Mouse (Mus musculus): Measurements from ENCODE around the gene Slc25a31. TPM values are rescaled to one million over a fixed set of nuclear protein-coding genes. Genes with fewer than 3 reads are reported as not detected.

Gene Slc25a31
- polyA plus RNA-seq, 1 experiment: 0.18 TPM

DNA sequence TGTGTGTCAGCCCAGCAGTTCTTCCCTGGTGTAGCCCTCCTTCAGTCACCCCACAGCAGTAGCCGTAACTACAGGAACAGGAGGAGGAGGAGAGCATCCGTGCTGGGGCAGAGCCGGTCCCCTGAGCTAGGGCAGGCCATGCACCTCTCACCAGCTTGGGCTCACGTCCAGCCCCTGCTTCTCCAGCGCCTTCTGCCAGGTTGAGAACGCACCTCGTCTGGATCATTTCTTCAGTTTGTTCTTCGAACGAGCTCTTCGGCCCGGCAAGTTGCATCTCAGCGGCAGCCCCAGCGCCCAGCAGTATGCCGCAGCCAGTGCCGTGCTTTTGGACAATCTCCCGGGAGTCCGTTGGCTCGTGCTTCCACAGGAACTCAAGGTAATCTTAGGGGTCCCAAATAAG is 25.5 kb upstream of the Slc25a31 start:
- WGBS: 89% methylated on average over 18 of the region's 18 CpGs
- Histone ChIP-seq H3K4me3 (replicated peaks; ENCODE audit: extremely low read depth, low read depth, low read length) (no peak overlapping the region), H3K4me1 (ENCODE audit: control insufficient read depth, insufficient read depth, low read length) (no peaks in the 10 kb centered on the region)
- DNase-seq: no peak
- TF ChIP-seq POLR2A (IDR thresholded peaks at IDR 0.05; ENCODE audit: borderline replicate concordance, extremely low read depth, low read depth, low read length) (no peak), CTCF (IDR thresholded peaks at IDR 0.05; ENCODE audit: insufficient read depth, low read length) (no peak)

DNA sequence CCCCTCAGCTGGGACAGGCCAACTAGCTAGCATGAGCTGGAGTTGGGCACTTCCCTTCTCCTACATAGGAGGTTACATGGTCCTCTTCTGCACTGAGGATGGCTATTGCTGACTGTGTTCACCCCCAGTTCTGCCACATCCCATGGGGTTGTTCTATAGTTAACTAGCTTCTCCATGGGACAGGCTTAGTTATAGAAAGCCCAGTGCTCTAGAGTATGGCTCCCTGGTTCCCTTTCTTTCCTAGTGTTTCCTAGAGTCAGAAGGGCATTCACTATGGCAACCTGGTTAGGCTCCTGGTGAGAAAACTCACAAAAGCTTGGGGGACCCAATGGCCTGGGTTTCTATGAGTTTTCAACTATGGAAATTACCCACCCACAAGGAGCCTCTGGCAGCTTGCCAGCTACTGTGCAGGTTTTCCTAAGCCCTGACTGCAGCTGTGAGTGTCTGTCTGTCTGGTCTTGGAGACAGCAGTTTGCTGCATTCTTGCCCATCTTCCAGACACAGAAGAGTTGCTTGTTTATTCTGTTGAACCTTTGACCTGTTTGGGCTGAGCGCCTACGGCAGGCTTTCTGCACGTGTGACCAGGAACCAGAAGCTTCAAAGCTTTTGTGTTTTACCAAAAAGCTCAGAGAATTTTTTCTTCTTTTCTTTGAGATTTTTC is 22.7 kb upstream of the Slc25a31 start:
- DNase-seq: no peak

DNA sequence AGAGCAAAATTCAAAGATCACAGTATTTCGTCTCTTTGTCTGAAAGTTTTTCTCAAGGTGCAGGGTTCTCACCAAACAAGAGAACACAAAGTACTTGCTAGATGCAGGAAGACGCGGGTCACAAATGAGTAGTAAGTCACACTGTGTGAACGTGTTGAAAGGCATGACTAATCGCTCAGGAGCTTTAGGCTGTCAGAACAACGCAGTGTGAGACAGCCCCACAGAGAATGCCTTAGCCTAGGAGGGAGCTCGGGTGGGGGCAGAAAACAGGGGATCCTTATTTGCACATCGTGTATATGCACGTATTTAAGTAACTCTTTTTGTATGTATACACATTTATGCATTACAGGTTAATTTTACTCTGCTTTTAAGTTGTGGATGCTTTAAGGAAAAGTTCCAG is 21.8 kb upstream of the Slc25a31 start:
- no peak for TF ChIP-seq CTCF (IDR thresholded peaks at IDR 0.05; ENCODE audit: insufficient read depth, low read length)
- no peak for TF ChIP-seq POLR2A (IDR thresholded peaks at IDR 0.05; ENCODE audit: borderline replicate concordance, extremely low read depth, low read depth, low read length)
- Histone ChIP-seq H3K4me3 (replicated peaks; ENCODE audit: extremely low read depth, low read depth, low read length) (no peak overlapping the region), H3K4me1 (ENCODE audit: control insufficient read depth, insufficient read depth, low read length) (no peaks in the 10 kb centered on the region)
- no peak for DNase-seq
- 73% methylated on average over 9 of the region's 9 CpGs for WGBS

More for the DNA sequence above, 22.7 kb upstream of the Slc25a31 start:
- Histone ChIP-seq H3K4me1 (ENCODE audit: control insufficient read depth, insufficient read depth, low read length) (no peaks in the 10 kb centered on the region), H3K4me3 (replicated peaks; ENCODE audit: extremely low read depth, low read depth, low read length) (no peak overlapping the region)
- TF ChIP-seq CTCF (IDR thresholded peaks at IDR 0.05; ENCODE audit: insufficient read depth, low read length): no peak
- TF ChIP-seq POLR2A (IDR thresholded peaks at IDR 0.05; ENCODE audit: borderline replicate concordance, extremely low read depth, low read depth, low read length): no peak
- WGBS: 57% methylated on average over 3 of the region's 3 CpGs

DNA sequence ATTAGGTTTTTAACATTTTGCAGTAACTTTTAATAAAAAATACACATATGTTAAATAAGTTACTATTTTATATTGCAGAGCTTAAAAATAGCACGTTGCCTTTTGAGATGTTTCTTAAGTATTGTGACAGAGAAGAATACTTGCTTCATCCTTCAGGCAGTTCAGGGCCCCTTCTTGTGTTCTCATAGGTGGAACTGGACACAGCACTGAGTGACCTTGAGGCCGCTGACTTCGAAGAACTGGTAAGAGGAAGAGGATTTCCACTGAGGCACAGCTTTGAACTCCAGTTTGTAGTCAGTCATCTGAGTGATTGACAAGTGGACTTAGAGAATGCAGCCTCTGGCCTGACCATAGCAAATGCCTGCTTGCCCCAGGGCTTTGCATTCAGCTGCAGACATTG is 21.1 kb upstream of the Slc25a31 start:
- WGBS: 75% methylated on average over 3 of the region's 3 CpGs
- Histone ChIP-seq H3K4me3 (replicated peaks; ENCODE audit: extremely low read depth, low read depth, low read length) (no peak overlapping the region), H3K4me1 (ENCODE audit: control insufficient read depth, insufficient read depth, low read length) (no peaks in the 10 kb centered on the region)
- no peak for DNase-seq
- TF ChIP-seq CTCF (IDR thresholded peaks at IDR 0.05; ENCODE audit: insufficient read depth, low read length) (no peak), POLR2A (IDR thresholded peaks at IDR 0.05; ENCODE audit: borderline replicate concordance, extremely low read depth, low read depth, low read length) (no peak)

DNA sequence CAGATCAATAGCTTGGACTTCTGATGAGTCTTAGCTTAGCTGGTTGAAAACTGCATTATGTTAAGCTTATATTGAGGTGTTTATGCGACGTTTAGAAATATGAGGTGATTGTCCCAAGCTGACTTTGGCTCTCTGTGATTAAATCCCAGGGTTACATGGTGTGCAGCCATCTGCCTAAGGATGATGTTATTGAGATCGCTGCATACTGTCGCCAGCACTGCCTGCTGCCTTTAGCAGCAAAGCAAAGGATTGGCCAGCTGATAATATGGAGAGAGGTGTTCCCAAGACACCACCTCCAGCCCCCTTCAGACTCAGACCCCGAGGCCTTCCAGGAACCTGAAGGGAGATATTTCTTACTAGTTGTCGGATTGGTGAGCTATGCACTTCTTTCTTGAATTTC is 17.1 kb upstream of the Slc25a31 start:
- H3K4me1 ChIP-seq (ENCODE audit: control insufficient read depth, insufficient read depth, low read length): no peaks in the 10 kb centered on the region
- no peak for TF ChIP-seq CTCF (IDR thresholded peaks at IDR 0.05; ENCODE audit: insufficient read depth, low read length)
- TF ChIP-seq POLR2A (IDR thresholded peaks at IDR 0.05; ENCODE audit: borderline replicate concordance, extremely low read depth, low read depth, low read length): no peak
- no peak for DNase-seq
- no peak overlapping the region for H3K4me3 ChIP-seq (replicated peaks; ENCODE audit: extremely low read depth, low read depth, low read length)
- 86% methylated on average over 6 of the region's 6 CpGs for WGBS

DNA sequence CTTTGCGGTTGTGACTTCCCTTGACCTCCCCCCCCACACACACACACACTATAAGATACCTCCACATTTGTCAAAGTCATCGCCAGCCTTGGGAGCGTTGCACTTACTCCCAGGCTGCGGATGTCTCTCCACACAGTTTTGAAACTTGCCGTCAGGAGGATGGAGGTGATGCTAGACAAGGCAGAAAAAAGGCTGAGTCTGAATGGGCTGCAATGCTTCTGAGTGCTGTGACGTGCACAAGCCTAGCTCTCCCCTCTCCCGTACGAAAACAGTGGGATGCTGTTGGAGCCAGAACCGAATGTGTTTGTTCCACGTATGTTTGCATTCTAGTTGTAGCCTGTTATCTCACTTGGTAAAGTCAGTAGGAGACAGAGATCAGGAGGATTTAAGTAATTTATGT is 15.2 kb upstream of the Slc25a31 start:
- Histone ChIP-seq H3K4me1 (ENCODE audit: control insufficient read depth, insufficient read depth, low read length) (no peaks in the 10 kb centered on the region), H3K4me3 (replicated peaks; ENCODE audit: extremely low read depth, low read depth, low read length) (no peak overlapping the region)
- 87% methylated on average over 10 of the region's 10 CpGs for WGBS
- no peak for TF ChIP-seq POLR2A (IDR thresholded peaks at IDR 0.05; ENCODE audit: borderline replicate concordance, extremely low read depth, low read depth, low read length)
- no peak for TF ChIP-seq CTCF (IDR thresholded peaks at IDR 0.05; ENCODE audit: insufficient read depth, low read length)
- no peak for DNase-seq

DNA sequence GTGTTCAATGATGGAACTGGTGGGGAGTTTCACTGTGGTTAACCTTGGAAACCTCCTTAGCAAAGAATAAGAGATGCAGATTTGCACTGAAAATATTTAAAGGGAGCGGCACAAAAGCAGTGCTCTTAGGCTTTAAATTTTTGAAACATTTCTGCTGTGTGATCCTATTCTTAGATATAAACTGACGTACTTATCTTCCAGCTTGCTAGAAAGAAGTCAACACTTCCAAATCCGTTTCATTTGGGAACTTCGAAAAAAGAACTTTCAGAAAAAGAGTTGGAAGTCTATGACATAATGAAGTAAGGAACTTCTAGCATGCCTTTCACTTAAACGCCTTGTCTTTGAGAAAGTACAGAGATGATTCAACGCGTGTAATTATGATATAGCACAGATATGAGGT is 14.7 kb upstream of the Slc25a31 start:
- Histone ChIP-seq H3K4me1 (ENCODE audit: control insufficient read depth, insufficient read depth, low read length) (no peaks in the 10 kb centered on the region), H3K4me3 (replicated peaks; ENCODE audit: extremely low read depth, low read depth, low read length) (no peak overlapping the region)
- no peak for DNase-seq
- no peak for TF ChIP-seq POLR2A (IDR thresholded peaks at IDR 0.05; ENCODE audit: borderline replicate concordance, extremely low read depth, low read depth, low read length)
- 67% methylated on average over 7 of the region's 7 CpGs for WGBS

DNA sequence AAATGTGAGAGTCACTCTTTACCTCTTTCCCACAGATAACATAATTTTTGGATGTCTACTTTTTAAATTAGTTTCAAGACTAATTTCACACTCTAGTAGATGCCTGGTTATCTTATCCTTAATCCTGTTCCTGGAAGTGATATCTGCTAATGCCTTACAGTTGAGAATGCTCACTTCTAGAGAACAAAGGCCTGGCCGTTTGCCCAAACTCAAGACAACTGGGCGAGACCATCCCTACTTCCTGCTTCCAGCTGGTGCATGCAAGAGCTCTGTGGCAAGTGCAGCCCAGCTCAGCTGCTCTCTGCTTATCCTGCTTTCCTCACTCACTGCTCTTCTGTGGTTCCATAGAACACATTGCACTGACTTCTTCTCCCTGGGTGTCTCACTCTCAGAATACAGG is 14.2 kb upstream of the Slc25a31 start:
- WGBS: 17% methylated on average over 2 of the region's 2 CpGs
- no peak overlapping the region for H3K4me3 ChIP-seq (replicated peaks; ENCODE audit: extremely low read depth, low read depth, low read length)
- no peak for TF ChIP-seq CTCF (IDR thresholded peaks at IDR 0.05; ENCODE audit: insufficient read depth, low read length)
- TF ChIP-seq POLR2A (IDR thresholded peaks at IDR 0.05; ENCODE audit: borderline replicate concordance, extremely low read depth, low read depth, low read length): no peak
- no peak for DNase-seq
- no peaks in the 10 kb centered on the region for H3K4me1 ChIP-seq (ENCODE audit: control insufficient read depth, insufficient read depth, low read length)

DNA sequence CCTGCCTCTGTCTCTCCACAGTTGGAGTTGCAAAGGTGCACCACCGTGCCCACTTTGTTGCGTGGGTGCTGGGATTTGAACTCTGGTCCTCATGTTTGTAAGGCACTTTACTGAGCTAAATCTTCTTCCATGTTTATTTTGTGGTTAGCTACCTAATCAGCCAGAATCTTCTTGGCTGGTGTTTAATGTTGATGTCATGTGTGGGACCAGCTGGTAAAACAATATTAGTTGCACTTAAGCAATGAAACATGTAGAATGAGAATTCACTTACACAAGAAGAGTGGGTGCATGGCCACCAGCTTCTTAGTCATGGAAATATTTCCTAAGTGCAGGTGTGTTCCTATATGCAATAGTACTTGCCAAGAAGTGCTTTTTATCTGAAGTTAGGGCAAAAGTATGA is 13.5 kb upstream of the Slc25a31 start:
- TF ChIP-seq POLR2A (IDR thresholded peaks at IDR 0.05; ENCODE audit: borderline replicate concordance, extremely low read depth, low read depth, low read length) (no peak), CTCF (IDR thresholded peaks at IDR 0.05; ENCODE audit: insufficient read depth, low read length) (no peak)
- no peaks in the 10 kb centered on the region for H3K4me1 ChIP-seq (ENCODE audit: control insufficient read depth, insufficient read depth, low read length)
- H3K4me3 ChIP-seq (replicated peaks; ENCODE audit: extremely low read depth, low read depth, low read length): no peak overlapping the region
- WGBS: 93% methylated on average over 2 of the region's 2 CpGs
- DNase-seq: no peak

DNA sequence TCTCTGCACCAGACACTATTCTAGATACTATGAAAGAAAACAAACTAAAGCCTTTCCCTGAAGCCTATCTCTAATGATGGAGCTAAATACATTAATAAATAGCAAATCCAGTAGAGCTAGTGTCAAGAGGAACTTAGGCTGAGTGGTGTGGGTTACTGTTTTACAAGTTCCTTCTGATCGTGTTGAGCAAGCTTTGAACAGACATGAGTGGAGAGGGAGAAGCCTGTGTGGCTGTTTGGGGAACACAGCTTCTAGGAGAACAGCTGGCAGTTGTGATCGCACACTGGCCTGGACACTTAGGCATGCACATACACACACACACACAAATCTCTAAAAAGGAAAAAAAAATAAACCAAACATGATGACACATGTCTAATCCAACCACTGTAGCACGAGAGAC is 9.8 kb upstream of the Slc25a31 start:
- no peak for TF ChIP-seq CTCF (IDR thresholded peaks at IDR 0.05; ENCODE audit: insufficient read depth, low read length)
- TF ChIP-seq POLR2A (IDR thresholded peaks at IDR 0.05; ENCODE audit: borderline replicate concordance, extremely low read depth, low read depth, low read length): no peak
- Histone ChIP-seq H3K4me1 (ENCODE audit: control insufficient read depth, insufficient read depth, low read length) (no peaks in the 10 kb centered on the region), H3K4me3 (replicated peaks; ENCODE audit: extremely low read depth, low read depth, low read length) (no peak overlapping the region)
- no peak for DNase-seq
- WGBS: 62% methylated on average over 3 of the region's 3 CpGs
